Mouse (Mus musculus): Measurements from ENCODE around the gene Cbr2.
A peak's percentile ranks its signal among the peaks of the same experiment; 100 is the strongest.
"Not testable (repeated sequence)": the region's sequence is repeated elsewhere in the genome, so short reads cannot be mapped to it uniquely, and the experiment has no call there.

Cbr2 gene

GRCm38 (mm10) chr11:120730331-120730870 is 1.5 kb downstream of the Cbr2 start:
- no peak for DNase-seq

- DNase-seq: not testable (repeated sequence)
Observed at GRCm38 (mm10) chr11:120729432-120730050, 2.4 kb downstream of the Cbr2 start.

DNA sequence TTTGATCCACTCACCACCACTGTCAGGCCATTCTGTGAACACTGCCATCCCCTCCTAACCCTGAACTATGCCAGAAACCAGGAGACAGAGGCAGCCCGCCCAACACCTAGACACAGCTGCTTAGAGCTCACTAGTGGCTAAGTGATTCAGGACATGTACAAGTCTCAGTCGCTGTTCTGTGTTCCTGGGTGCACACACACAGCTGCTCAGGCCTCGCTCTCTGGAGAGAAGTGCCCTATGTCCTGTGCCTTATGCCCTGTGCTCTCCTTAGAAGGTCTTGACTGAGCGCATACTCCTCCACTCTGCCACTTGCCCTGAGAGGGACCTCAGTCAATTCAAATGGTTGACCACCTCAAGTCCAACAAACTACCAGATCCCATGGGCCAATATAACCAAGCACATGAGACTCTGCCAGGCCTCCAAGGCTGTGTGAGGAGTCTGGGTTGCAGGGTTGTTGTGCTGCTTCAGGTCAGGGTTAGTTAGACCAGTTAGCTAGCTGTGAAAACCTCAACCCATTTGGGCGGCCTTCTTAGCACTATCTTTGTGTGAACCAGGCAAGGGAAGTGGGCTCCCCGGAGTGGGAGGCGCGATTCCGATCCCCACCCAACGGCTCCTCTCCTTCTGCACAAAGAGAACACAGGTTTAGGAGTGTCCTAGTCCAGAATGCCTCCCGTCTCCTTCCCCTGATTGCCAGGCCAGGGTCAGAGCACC is 3.2 kb downstream of the Cbr2 start:
- no peak for DNase-seq

DNA sequence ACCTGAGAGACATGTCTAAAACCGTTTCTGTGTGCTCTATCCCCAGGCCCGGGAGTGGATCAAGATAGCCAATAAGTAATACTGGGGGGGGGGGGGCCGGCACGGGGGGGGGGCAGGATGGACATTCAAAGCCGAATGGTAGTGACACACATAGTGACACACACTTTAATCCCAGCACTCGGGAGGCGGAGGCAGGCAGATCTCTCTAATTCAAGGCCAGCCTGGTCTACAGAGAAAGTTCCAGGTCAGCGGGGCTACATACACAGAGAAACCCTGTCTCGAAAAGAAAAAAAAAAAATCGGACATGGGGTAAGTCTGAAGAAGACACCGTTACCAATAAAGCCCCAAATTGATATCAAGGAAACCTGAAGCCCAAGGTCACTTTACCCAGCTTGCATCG is 4.3 kb downstream of the Cbr2 start:
- no peak for DNase-seq

DNA sequence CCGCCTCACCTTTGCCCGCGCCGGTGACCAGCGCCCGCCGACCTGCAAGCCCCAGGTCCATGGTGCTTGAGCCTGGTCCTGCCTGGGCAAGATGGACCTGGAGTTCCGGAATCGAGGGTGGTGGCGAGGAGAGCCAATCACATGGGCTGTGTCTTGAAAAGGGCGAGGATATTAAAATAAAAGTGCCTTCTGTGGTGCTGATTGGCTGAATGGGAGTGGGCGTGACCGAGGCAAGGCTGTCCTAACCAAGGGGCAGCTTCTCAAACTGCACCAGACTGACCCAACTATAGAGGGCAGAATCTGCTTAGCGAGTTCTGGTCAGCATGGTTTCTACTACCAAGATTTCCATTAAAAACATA is 4.8 kb downstream of the Cbr2 start, which contains the start of gene Dcxr:
Gene Dcxr, minus strand, starts transcription at position 113 of the 359 bp plus-strand sequence.
- peak; percentile 72 for DNase-seq

GRCm38 (mm10) chr11:120726243-120727168 is 5.4 kb downstream of the Cbr2 start:
- DNase-seq: no peak

GRCm38 (mm10) chr11:120723509-120723908 is 8.4 kb downstream of the Cbr2 start:
- no peak for DNase-seq

DNA sequence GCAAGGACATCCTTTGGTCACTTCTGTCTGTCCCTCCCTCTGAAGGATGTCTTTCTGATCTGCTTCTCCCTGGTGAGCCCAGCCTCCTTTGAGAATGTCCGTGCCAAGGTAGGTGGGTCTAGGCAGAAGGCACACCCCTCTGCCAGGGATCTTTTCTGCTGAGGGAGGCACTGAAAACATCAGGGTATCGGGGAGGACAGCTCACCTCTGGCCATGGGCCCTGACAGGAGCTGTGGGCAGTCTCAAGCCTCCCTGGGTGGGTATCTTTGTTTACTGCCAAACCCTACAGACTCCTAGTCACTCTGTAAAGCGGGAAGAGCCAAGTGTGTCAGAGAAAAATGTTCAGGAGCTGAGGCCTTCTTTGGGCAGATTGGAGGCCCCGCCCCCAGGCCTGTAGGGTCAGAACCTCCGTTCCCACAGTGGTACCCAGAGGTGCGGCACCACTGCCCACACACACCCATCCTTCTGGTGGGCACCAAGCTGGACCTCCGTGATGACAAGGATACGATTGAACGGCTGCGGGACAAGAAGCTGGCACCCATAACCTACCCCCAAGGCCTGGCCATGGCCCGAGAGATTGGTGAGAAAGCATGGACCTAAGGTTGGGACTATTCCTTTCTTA is 9.0 kb downstream of the Cbr2 start:
- DNase-seq: no peak

- DNase-seq: no peak
Observed at GRCm38 (mm10) chr11:120722067-120722630, 9.8 kb downstream of the Cbr2 start.

GRCm38 (mm10) chr11:120721124-120722066 is 10.5 kb downstream of the Cbr2 start, which contains the start of gene Rac3:
Gene Rac3, plus strand, starts transcription at chr11:120721470.
- DNase-seq: peak; percentile 68

DNA sequence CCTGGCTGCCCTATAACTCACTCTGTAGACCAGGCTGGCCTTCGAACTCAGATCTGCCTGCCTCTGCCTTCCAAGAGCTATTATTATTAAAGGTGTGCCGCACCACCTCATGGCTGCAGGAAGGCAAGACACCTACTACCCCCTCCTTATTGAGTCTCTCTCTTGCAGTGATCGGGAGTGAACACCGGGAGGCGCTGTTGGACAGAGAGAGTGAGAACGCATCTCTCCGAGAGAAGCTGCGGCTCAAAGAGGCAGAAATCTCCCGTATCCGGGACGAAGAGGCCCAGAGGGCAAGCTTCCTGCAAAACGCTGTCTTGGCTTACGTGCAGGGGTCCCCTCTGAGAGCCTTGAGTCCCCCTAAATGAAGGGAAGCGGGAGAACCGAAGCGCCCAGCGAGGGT is 11.5 kb downstream of the Cbr2 start:
- DNase-seq: peak; percentile 92

DNA sequence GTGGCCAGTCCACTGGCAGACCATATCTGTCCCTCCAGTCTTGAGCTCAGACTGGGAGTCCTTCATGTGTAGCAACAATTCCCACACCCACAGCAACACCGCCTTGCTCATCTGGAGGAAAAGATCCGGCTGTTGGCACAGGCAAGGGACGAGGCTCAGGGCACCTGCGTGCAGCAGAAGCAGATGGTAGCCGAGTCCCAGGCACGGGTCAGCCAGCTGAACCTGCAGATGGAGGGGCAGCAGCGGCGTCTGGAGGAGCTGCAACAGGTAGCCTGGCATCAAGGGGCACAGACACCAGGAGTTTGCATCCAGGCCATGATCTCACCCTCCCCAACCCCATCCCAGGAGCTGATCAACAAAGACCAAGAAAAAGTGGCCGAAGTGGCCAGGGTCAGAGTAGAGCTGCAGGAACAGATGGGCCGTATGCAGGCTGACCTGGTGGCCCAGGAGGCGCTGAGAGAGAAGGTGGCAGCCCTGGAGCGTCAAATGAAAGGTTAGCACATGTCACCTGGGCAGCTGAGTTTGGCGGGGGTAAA is 12.0 kb downstream of the Cbr2 start:
- no peak for DNase-seq

DNA sequence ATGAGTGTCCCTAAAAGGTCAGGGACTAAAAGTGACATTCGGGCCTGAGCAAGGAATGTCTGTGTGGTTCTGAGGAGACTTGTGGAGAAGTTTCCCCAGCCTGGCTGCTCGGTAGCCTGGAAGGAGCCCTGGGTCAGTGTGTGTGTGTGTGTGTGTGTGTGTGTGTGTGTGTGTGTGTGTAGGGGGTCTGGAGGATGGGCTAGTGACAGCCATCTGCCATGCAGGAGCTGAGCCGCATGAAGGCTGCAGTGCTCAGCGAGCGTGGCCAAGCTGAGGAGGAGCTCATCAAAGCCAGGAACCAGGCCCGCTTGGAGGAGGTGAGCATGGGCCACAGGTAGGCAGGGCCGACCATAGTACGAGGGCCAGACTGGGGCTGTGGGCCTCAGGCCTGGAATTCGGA is 12.7 kb downstream of the Cbr2 start:
- no peak for DNase-seq

GRCm38 (mm10) chr11:120715131-120715530 is 16.8 kb downstream of the Cbr2 start:
- DNase-seq: no peak

DNA sequence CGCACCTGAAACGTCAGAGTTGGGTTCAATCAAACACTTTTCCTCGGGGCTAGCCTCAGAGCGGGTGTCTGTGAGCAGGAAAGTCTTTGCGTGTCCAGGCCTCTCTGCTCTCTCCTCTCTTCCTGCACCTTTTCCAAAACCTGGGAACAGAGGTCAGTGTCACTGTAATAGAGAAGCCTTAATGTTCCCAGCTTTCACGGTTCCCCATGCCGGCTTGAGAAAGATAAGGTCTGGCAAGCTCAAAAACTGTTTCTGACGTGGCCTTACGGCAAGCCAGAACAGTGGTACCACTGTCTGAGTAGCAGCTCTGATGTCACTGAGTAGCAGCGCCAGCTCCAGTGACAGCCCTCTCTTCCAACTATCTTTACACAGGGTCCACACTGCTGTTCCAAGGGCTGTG is 17.4 kb downstream of the Cbr2 start:
- no peak for DNase-seq

GRCm38 (mm10) chr11:120713580-120714518 is 18.1 kb downstream of the Cbr2 start, which contains the start of the genes Cenpx and Lrrc45:
Gene Cenpx, minus strand, starts transcription at chr11:120713738.
Gene Lrrc45, plus strand, starts transcription at chr11:120713925.
- DNase-seq: peak; percentile 97

DNA sequence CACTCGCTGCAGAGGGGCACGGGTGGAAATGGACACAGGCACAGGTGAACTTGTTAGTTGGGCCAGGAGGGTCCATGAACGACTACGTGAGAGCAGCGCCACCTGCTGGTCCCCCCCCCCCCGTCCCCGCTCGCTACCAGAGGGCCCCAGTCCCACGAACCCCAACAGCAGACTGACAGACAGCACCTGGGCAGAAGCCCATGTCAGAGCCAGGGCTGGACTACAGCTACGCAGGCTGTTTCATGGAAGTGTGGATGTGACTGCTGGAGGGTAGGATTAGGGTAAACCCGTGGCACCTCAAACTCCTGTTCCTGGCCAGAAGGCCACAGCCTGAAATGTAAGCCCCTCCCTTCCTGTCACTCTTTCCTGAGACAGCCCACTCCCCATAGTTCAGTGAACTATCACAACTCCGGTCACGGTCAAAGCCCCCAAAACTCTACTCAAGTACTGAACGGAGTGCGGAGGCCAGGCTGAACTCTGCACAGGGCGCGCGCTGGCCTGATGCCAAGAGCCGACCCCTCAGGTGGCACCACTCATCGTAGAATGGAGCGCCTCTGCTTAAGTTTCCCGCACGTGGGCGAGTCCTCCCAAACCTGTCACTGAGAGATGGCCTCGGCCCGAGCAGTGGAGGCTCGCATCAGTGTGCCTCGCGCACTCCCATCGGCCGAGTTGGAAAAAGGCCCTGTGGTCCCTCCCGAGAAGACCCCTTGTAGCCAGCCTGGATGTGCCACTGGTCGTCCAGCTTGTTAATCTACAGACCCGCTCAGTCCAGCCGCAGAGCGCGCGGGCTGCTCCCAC is 18.9 kb downstream of the Cbr2 start:
- DNase-seq: no peak

GRCm38 (mm10) chr11:120711980-120712604 is 19.8 kb downstream of the Cbr2 start:
- no peak for DNase-seq
